Mouse (Mus musculus): ENCODE results near the gene Exoc3l4. TPM values are rescaled to one million over a fixed set of nuclear protein-coding genes. Genes with fewer than 3 reads are reported as not detected.

Exoc3l4 gene
- total and polyA plus RNA-seq, 3 experiments, result 0.04 to 0.17 TPM; not detected in 1

Other genes with a start within 250 kb of the Exoc3l4 start
- gene 4930595D18Rik, start 232.5 kb upstream of the Exoc3l4 start, total RNA-seq (2012; rRNA removed), result not detected in 2 replicates
- gene 4930595D18Rik, start 232.5 kb upstream of the Exoc3l4 start, polyA plus RNA-seq (2012; ENCODE audit: insufficient read depth in 1 of 2, insufficient read length in 2 of 2, low read depth in 1 of 2, low replicate concordance in 2 of 2, missing spikeins in 1 of 2), result under 1 TPM in 1 of 2 experiments, not detected in 1; 0.35 TPM
- 0.12 TPM in 1 of 2 replicates, not detected in the other for gene Amn, start 145.9 kb upstream of the Exoc3l4 start, total RNA-seq (2012; rRNA removed)
- under 1 TPM in 1 of 2 experiments, not detected in 1; 0.14 TPM for gene Amn, start 145.9 kb upstream of the Exoc3l4 start, polyA plus RNA-seq (2012; ENCODE audit: insufficient read depth in 1 of 2, insufficient read length in 2 of 2, low read depth in 1 of 2, low replicate concordance in 2 of 2, missing spikeins in 1 of 2)
- not detected in 2 replicates for gene Cdc42bpb, start 39.3 kb upstream of the Exoc3l4 start, total RNA-seq (2012; rRNA removed)
- not detected for gene Cdc42bpb, start 39.3 kb upstream of the Exoc3l4 start, polyA plus RNA-seq (2012; ENCODE audit: insufficient read depth in 1 of 2, insufficient read length in 2 of 2, low read depth in 1 of 2, low replicate concordance in 2 of 2, missing spikeins in 1 of 2)
- not detected in 2 replicates for gene Lbhd2, start 10.2 kb upstream of the Exoc3l4 start, total RNA-seq (2012; rRNA removed)
- not detected for gene Lbhd2, start 10.2 kb upstream of the Exoc3l4 start, polyA plus RNA-seq (2012; ENCODE audit: insufficient read depth in 1 of 2, insufficient read length in 2 of 2, low read depth in 1 of 2, low replicate concordance in 2 of 2, missing spikeins in 1 of 2)
- gene Tnfaip2, start 25.5 kb downstream of the Exoc3l4 start, total RNA-seq (2012; rRNA removed), result 62.5 and 77.2 TPM in 2 replicates
- gene Tnfaip2, start 25.5 kb downstream of the Exoc3l4 start, polyA plus RNA-seq (2012; ENCODE audit: insufficient read depth in 1 of 2, insufficient read length in 2 of 2, low read depth in 1 of 2, low replicate concordance in 2 of 2, missing spikeins in 1 of 2), result 10 to 100 TPM; 51.4 to 66.8 TPM
- gene Gm266, start 68.8 kb downstream of the Exoc3l4 start, total RNA-seq (2012; rRNA removed), result not detected in 2 replicates
- not detected for gene Gm266, start 68.8 kb downstream of the Exoc3l4 start, polyA plus RNA-seq (2012; ENCODE audit: insufficient read depth in 1 of 2, insufficient read length in 2 of 2, low read depth in 1 of 2, low replicate concordance in 2 of 2, missing spikeins in 1 of 2)
- gene Eif5, start 121.0 kb downstream of the Exoc3l4 start, total RNA-seq (2012; rRNA removed), result 183 and 201 TPM in 2 replicates
- gene Eif5, start 121.0 kb downstream of the Exoc3l4 start, polyA plus RNA-seq (2012; ENCODE audit: insufficient read depth in 1 of 2, insufficient read length in 2 of 2, low read depth in 1 of 2, low replicate concordance in 2 of 2, missing spikeins in 1 of 2), result 100 to 1,000 TPM; 276 to 330 TPM
- 60.2 and 71.6 TPM in 2 replicates for gene Mark3, start 157.5 kb downstream of the Exoc3l4 start, total RNA-seq (2012; rRNA removed)
- 10 to 100 TPM in 1 of 2 experiments, not detected in 1; 43.9 TPM for gene Mark3, start 157.5 kb downstream of the Exoc3l4 start, polyA plus RNA-seq (2012; ENCODE audit: insufficient read depth in 1 of 2, insufficient read length in 2 of 2, low read depth in 1 of 2, low replicate concordance in 2 of 2, missing spikeins in 1 of 2)